Mouse (Mus musculus) midbrain, embryonic 12.5 days (tissue): ENCODE data around the gene Lce1b. TPM values are rescaled to one million over a fixed set of nuclear protein-coding genes. Genes with fewer than 3 reads are reported as not detected.

Experiments used
- ATAC-seq: fragments of 200-750 bp; cut with Nextera tagmentation; 2 replicates; pipeline ENCODE4 v1.8.0; 2017; ENCODE audit warnings: low read depth, moderate TSS enrichment, moderate library complexity; ENCODE audit not compliant: low FRiP score
- H3K27ac ChIP-seq: fragments of 300-500 bp; sonication (generic); replicated peaks from 2 replicates; pipeline ENCODE4 v1.5.1; 2016; ENCODE audit warnings: mild to moderate bottlenecking
- H3K27me3 ChIP-seq: fragments of 300-500 bp; sonication (generic); 2 replicates; pipeline ENCODE4 v1.6.1; 2016; ENCODE audit warnings: mild to moderate bottlenecking
- H3K36me3 ChIP-seq: fragments of 300-500 bp; sonication (generic); 2 replicates; pipeline ENCODE4 v1.6.1; 2016
- H3K4me1 ChIP-seq: fragments of 300-500 bp; sonication (generic); 2 replicates; pipeline ENCODE4 v1.6.1; 2016
- H3K4me2 ChIP-seq: fragments of 300-500 bp; sonication (generic); replicated peaks from 2 replicates; pipeline ENCODE4 v1.6.1; 2016; ENCODE audit warnings: mild to moderate bottlenecking, moderate library complexity
- H3K4me3 ChIP-seq: fragments of 300-500 bp; sonication (generic); 2 replicates; pipeline ENCODE4 v1.5.1; 2016; ENCODE audit warnings: mild to moderate bottlenecking
- H3K9ac ChIP-seq: fragments of 300-500 bp; sonication (generic); replicated peaks from 2 replicates; pipeline ENCODE4 v1.6.1; 2016; ENCODE audit warnings: mild to moderate bottlenecking, moderate library complexity
- H3K9me3 ChIP-seq: fragments of 300-500 bp; sonication (generic); 2 replicates; pipeline ENCODE4 v1.6.1; 2016; ENCODE audit warnings: mild to moderate bottlenecking
- WGBS: fragments of 180-500 bp; shearing (Covaris S2); methylation state at CpG from one replicate; pipeline ENCODE4 v1.1.7; 2016; 5-methylcytosine and 5-hydroxymethylcytosine counted together
- polyA plus RNA-seq: library from polyadenylated mRNA; unstranded; fragments of >200 nt; fragmentation: Nextera tagmentation; extraction: Ambion mirVana; gene quantifications from 2 replicates; pipeline ENCODE4 v1.2.1, GENCODE M21; 2016

Lce1b gene
- polyA plus RNA-seq, 1 experiment from 2014 or later = not detected

GRCm38 (mm10) chr3:92609804-92610203, 46.9 kb downstream of the Lce1b start:
- no peaks in the 10 kb centered on the region for H3K36me3 ChIP-seq
- H3K9ac ChIP-seq = no peak overlapping the region
- no peak overlapping the region for H3K27ac ChIP-seq
- H3K4me1 ChIP-seq = no peaks in the 10 kb centered on the region
- H3K4me2 ChIP-seq = no peak overlapping the region
- WGBS = 50% methylated on average over 1 of the region's 1 CpGs
- no peak for ATAC-seq
- H3K27me3 ChIP-seq = no peaks in the 10 kb centered on the region
- no peaks in the 10 kb centered on the region for H3K9me3 ChIP-seq
- H3K4me3 ChIP-seq = no peak overlapping the region

- ATAC-seq = no peak
- no peak within 1 kb of the TSS for H3K9ac ChIP-seq
These were observed 49.3 kb downstream of the Lce1b start, which contains the start of gene 2210017I01Rik for GRCm38 (mm10) chr3:92607392-92607791. TSS of gene 2210017I01Rik (minus strand) at chr3:92607492.

More at GRCm38 (mm10) chr3:92607392-92607791, 49.3 kb downstream of the Lce1b start, which contains the start of gene 2210017I01Rik:
- Histone ChIP-seq H3K4me1 (no peaks in the 10 kb centered on the region), H3K36me3 (no peaks in the 10 kb centered on the region), H3K9me3 (no peaks in the 10 kb centered on the region), H3K27me3 (no peaks in the 10 kb centered on the region), H3K27ac (no peak within 1 kb of the TSS), H3K4me2 (no peak within 1 kb of the TSS), H3K4me3 (no peak within 1 kb of the TSS)

Other genes with a start within 250 kb of the Lce1b start
- not detected in 2 replicates for gene Sprr2i, start 248.9 kb downstream of the Lce1b start, polyA plus RNA-seq
- not detected in 2 replicates for gene Sprr2j-ps, start 238.8 kb downstream of the Lce1b start, polyA plus RNA-seq
- gene Gm9774, start 227.5 kb downstream of the Lce1b start, polyA plus RNA-seq = 6.6 and 9.2 TPM in 2 replicates
- gene Sprr2k, start 224.3 kb downstream of the Lce1b start, polyA plus RNA-seq = not detected in 2 replicates
- gene Sprr1b, start 218.1 kb downstream of the Lce1b start, polyA plus RNA-seq = not detected in 2 replicates
- gene Sprr3, start 198.2 kb downstream of the Lce1b start, polyA plus RNA-seq = not detected in 2 replicates
- not detected in 2 replicates for gene Sprr1a, start 171.0 kb downstream of the Lce1b start, polyA plus RNA-seq
- not detected in 2 replicates for gene Sprr4, start 156.4 kb downstream of the Lce1b start, polyA plus RNA-seq
- not detected in 2 replicates for gene 2310046K23Rik, start 122.4 kb downstream of the Lce1b start, polyA plus RNA-seq
- not detected in 2 replicates for gene Ivl, start 83.2 kb downstream of the Lce1b start, polyA plus RNA-seq
- not detected in 2 replicates for gene Smcp, start 67.9 kb downstream of the Lce1b start, polyA plus RNA-seq
- gene 2210017I01Rik, start 49.4 kb downstream of the Lce1b start, polyA plus RNA-seq = not detected in 2 replicates
- not detected in 2 replicates for gene Lce6a, start 35.3 kb downstream of the Lce1b start, polyA plus RNA-seq
- not detected in 2 replicates for gene Lce1a1, start 8.6 kb downstream of the Lce1b start, polyA plus RNA-seq
- gene Lce1a2, start 13.4 kb upstream of the Lce1b start, polyA plus RNA-seq = not detected in 2 replicates
- gene Lce1c, start 22.3 kb upstream of the Lce1b start, polyA plus RNA-seq = not detected in 2 replicates
- gene Lce1d, start 30.3 kb upstream of the Lce1b start, polyA plus RNA-seq = not detected in 2 replicates
- not detected in 2 replicates for gene Lce1e, start 52.1 kb upstream of the Lce1b start, polyA plus RNA-seq
- gene Lce1f, start 63.4 kb upstream of the Lce1b start, polyA plus RNA-seq = not detected in 2 replicates
- gene Gm38119, start 82.2 kb upstream of the Lce1b start, polyA plus RNA-seq = not detected in 2 replicates
- not detected in 2 replicates for gene Lce1g, start 95.4 kb upstream of the Lce1b start, polyA plus RNA-seq
- gene Lce1h, start 108.1 kb upstream of the Lce1b start, polyA plus RNA-seq = not detected in 2 replicates
- gene Lce1i, start 122.0 kb upstream of the Lce1b start, polyA plus RNA-seq = not detected in 2 replicates
- not detected in 2 replicates for gene Lce1j, start 133.6 kb upstream of the Lce1b start, polyA plus RNA-seq
- gene Lce1k, start 151.0 kb upstream of the Lce1b start, polyA plus RNA-seq = not detected in 2 replicates
- gene Kprp, start 170.3 kb upstream of the Lce1b start, polyA plus RNA-seq = not detected in 2 replicates
- not detected in 2 replicates for gene Lce1l, start 194.4 kb upstream of the Lce1b start, polyA plus RNA-seq
- gene 2310050C09Rik, start 213.3 kb upstream of the Lce1b start, polyA plus RNA-seq = not detected in 2 replicates